Mouse (Mus musculus) megakaryocyte progenitor cell, adult 5-6 weeks (primary cell): ENCODE measurements around the gene Hnrnph2. TPM values are rescaled to one million over a fixed set of nuclear protein-coding genes. Genes with fewer than 3 reads are reported as not detected.

Experiments
- ATAC-seq: replicated peaks from 2 replicates; pipeline ENCODE4 v1.8.0; 2016; ENCODE audit warnings: mild to moderate bottlenecking, moderate TSS enrichment, inconsistent platforms; ENCODE audit not compliant: poor library complexity
- total RNA-seq, 2 experiments: library from RNA; stranded (forward) in 1 of 2; stranded (reverse) in 1 of 2; fragments of 157-497, 149-512 nt in 1 of 2; fragments of 200-1000 nt in 1 of 2; gene quantifications; 2 replicates each; pipeline versions ENCODE4 v1.2.3 to v1.2.4; 2015 to 2017

Hnrnph2 gene
- total RNA-seq, 2 experiments from 2014 or later: 79.0 to 141 TPM

- ATAC-seq: peak; percentile 87
These were observed 11.4 kb downstream of the Hnrnph2 start for GRCm38 (mm10) chrX:134612285-134612959.

DNA sequence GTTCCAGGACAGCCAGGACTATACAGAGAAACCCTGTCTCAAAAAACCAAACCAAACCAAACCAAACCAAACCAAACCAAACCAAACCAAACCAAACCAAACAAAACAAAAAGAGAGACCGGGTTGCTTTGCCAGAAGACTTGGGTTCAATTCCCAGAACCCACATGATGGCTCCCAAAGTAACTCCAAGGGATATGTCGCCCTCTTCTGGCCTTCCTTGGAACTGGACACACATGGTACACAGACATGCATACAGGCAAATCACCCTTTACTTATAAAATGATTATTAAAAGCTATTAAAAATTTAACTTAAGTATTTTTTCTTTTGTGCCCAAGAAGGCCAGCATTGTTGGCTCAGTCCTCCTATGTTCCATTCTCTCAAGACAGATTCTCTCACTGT is 13.3 kb downstream of the Hnrnph2 start:
- ATAC-seq: no peak

DNA sequence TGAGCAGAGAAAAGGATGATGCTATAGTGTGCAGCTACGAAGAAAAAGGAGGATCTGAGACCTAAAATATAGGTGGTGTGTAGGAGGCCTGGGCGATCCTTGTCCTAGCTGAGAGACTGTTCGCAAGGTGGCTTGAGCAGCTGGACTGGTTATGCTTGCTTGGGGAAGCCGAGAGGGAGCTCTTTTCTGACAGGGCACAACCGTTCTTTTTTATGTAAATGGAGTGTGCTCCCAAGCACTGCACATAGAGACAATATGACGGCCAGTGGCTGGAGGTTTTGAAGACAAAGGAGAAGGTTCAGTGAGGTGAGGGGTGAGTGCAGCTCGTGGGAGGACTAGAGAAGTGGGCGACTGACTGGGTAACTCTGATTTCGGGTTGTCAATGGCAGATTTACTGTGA is 18.7 kb downstream of the Hnrnph2 start:
- ATAC-seq: no peak

GRCm38 (mm10) chrX:134620254-134620865 is 19.4 kb downstream of the Hnrnph2 start:
- ATAC-seq: no peak

GRCm38 (mm10) chrX:134621685-134622084 is 20.7 kb downstream of the Hnrnph2 start:
- ATAC-seq: no peak

DNA sequence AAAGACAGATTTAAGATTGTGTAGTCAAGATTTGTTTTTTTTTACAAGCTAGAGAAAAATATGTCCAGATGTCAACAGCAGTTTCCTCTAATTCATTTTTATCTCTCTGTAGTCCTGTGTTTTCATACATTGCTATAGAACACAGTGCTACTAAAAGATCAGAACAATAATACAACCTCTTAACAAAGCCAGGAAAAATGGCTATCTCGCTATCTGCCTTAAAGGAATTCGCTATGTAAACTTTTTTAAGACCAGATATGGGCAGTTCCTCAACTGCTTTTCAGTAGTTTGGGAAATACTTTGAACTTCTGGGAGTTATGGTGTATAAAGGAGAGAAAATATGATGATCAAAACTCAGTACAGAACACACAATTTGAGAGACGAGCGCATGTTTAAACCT is 22.4 kb downstream of the Hnrnph2 start:
- ATAC-seq: no peak

DNA sequence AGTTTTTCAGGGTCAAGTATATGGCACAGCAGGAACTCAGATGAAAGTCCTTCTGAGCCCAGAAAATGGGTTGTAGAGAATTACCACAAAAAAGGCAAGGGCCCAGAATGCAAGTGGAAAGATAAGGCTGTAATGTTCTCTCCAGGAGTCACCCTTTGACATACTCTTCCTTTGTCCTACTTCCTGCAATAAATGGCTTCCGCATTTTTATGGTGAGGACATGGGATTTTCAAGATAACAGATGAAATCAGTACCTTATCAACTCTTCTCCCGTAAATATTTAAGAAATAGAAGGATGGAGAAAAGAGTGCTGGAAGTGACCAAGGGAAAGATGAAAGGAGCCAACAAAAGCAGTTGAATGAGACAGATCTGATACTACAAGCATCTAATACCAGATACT is 27.2 kb downstream of the Hnrnph2 start:
- ATAC-seq: no peak

GRCm38 (mm10) chrX:134632710-134633109 is 31.7 kb downstream of the Hnrnph2 start:
- peak; percentile 65 for ATAC-seq

DNA sequence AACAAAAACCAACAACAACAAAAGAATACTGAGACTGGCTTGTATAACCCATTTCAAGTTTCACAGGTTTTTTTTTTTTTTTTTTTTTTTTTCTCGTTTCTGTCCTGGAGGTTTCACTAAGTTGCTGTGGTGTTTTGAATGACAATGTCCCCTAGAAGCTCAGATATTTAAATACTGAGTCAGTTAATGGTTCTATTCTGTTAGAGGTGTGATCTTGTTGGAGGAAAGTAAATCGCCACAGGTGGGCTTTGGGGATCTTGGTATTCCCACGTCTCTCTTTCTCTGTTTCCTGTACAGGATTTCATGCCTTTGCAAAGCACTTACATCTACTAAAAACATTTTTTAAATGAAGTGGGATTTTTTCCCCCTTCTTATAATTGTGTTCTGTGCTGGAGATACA is 34.1 kb downstream of the Hnrnph2 start:
- ATAC-seq: no peak

DNA sequence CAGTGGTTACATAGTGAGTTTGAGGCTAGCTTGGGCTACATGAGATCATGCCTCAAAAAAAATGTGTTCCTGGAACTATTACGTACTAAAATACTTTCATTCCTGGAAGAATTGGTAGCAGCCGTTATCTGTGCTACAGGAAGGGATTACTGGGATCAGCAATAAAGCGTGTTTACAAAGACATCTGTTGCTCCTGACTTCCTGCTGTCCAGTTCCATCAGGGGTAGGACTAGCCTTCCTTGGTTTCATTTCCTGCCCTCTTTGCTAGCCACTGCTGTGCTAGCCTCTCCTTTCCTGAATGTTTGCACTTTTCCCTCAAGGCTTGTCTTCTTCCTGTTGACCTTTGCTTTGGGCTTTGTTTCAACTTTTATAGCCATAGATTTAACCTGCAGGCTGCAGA is 34.9 kb downstream of the Hnrnph2 start:
- no peak for ATAC-seq

DNA sequence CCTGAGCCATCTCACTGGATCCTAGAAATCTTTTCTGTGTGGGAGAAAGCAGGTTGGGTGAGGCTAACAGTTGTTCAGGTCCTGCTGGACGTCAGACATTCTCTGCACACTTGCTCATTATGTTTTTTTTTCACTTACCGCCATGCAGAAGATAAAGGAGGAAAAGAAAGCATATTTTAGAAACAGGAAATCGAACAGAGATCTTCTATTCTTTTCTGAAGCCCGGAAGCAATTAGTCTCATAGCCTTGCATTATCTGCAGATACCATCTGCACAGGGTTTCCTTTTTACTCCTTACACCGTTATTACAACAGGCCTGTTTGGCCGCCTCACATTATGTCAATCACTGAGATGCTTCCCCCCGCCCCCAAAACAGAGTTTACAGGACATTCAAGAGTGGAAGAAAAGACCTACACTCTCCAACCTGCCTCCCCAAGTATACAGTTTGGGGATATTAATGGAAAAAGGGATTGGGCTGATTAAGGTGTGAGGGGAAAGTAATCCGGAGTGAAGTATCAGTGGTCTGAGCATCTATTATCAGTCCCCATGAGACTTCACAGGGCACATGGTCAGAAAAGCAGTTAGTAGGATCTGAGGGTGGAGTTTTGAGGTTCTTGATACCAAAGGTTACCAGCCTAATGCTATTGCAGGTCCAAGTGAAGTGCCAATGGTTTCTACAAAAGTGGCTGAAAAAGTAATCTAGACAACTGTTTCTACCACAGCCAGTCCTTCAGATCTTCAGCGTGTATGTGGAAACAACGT is 40.2 kb downstream of the Hnrnph2 start:
- ATAC-seq: peak; percentile 98

GRCm38 (mm10) chrX:134646338-134646737 is 45.4 kb downstream of the Hnrnph2 start:
- ATAC-seq: peak; percentile 26; the same call in 1 of the 2 replicates

GRCm38 (mm10) chrX:134647421-134647820 is 46.4 kb downstream of the Hnrnph2 start:
- ATAC-seq: no peak

- ATAC-seq: peak; percentile 89
These were observed 47.2 kb downstream of the Hnrnph2 start for GRCm38 (mm10) chrX:134648031-134648692.

- peak; percentile 92 for ATAC-seq
These were observed 51.1 kb downstream of the Hnrnph2 start for GRCm38 (mm10) chrX:134652061-134652460.

Other genes with a start within 250 kb of the Hnrnph2 start
- gene Drp2, start 196.6 kb upstream of the Hnrnph2 start, total RNA-seq (2015): 0.10 and 0.57 TPM in 2 replicates
- gene Drp2, start 196.6 kb upstream of the Hnrnph2 start, total RNA-seq (2017): 0.27 TPM in 1 of 2 replicates, not detected in the other
- not detected in 2 replicates for gene Taf7l, start 124.7 kb upstream of the Hnrnph2 start, total RNA-seq (2015)
- gene Taf7l, start 124.7 kb upstream of the Hnrnph2 start, total RNA-seq (2017): not detected in 2 replicates
- 126 and 133 TPM in 2 replicates for gene Timm8a1, start 59.3 kb upstream of the Hnrnph2 start, total RNA-seq (2015)
- gene Timm8a1, start 59.3 kb upstream of the Hnrnph2 start, total RNA-seq (2017): 147 and 157 TPM in 2 replicates
- 61.0 and 66.6 TPM in 2 replicates for gene Btk, start 17.6 kb upstream of the Hnrnph2 start, total RNA-seq (2015)
- gene Btk, start 17.6 kb upstream of the Hnrnph2 start, total RNA-seq (2017): 48.4 and 78.0 TPM in 2 replicates
- gene Rpl36a, start 15.5 kb upstream of the Hnrnph2 start, total RNA-seq (2015): 1,859 and 2,008 TPM in 2 replicates
- gene Rpl36a, start 15.5 kb upstream of the Hnrnph2 start, total RNA-seq (2017): 6,795 and 7,096 TPM in 2 replicates
- gene Gla, start 54 bp upstream of the Hnrnph2 start, total RNA-seq (2015): 16.3 and 21.0 TPM in 2 replicates
- gene Gla, start 54 bp upstream of the Hnrnph2 start, total RNA-seq (2017): 19.6 and 23.2 TPM in 2 replicates
- 2.2 and 2.5 TPM in 2 replicates for gene Armcx4, start 85.3 kb downstream of the Hnrnph2 start, total RNA-seq (2015)
- gene Armcx4, start 85.3 kb downstream of the Hnrnph2 start, total RNA-seq (2017): 3.2 and 4.4 TPM in 2 replicates
- 3.9 and 8.1 TPM in 2 replicates for gene Armcx1, start 116.8 kb downstream of the Hnrnph2 start, total RNA-seq (2015)
- gene Armcx1, start 116.8 kb downstream of the Hnrnph2 start, total RNA-seq (2017): 6.4 and 9.7 TPM in 2 replicates
- gene Armcx6, start 150.2 kb downstream of the Hnrnph2 start, total RNA-seq (2015): 2.5 and 4.2 TPM in 2 replicates
- 6.2 and 6.3 TPM in 2 replicates for gene Armcx6, start 150.2 kb downstream of the Hnrnph2 start, total RNA-seq (2017)
- 30.8 and 31.5 TPM in 2 replicates for gene Armcx3, start 155.4 kb downstream of the Hnrnph2 start, total RNA-seq (2015)
- gene Armcx3, start 155.4 kb downstream of the Hnrnph2 start, total RNA-seq (2017): 28.1 and 33.9 TPM in 2 replicates
- gene Armcx2, start 208.0 kb downstream of the Hnrnph2 start, total RNA-seq (2015): 11.9 and 15.8 TPM in 2 replicates
- gene Armcx2, start 208.0 kb downstream of the Hnrnph2 start, total RNA-seq (2017): 9.5 and 12.3 TPM in 2 replicates